Mouse (Mus musculus): ENCODE measurements around the gene Gm10803. TPM values are rescaled to one million over a fixed set of nuclear protein-coding genes. Genes with fewer than 3 reads are reported as not detected.
"Not testable (repeated sequence)": the region's sequence is repeated elsewhere in the genome, so short reads cannot be mapped to it uniquely, and the experiment has no call there.

Gm10803 gene
- polyA plus RNA-seq (2016; fragmentation: Nextera tagmentation; extraction: Ambion mirVana), result not detected in 2 replicates

- not testable (repeated sequence) for H3K36me3 ChIP-seq; H3K4me3 ChIP-seq; H3K9me3 ChIP-seq; H3K27ac ChIP-seq; DNase-seq (ENCODE audit: low spot score); H3K27me3 ChIP-seq (ENCODE audit: insufficient read depth, poor library complexity, severe bottlenecking); H3K4me1 ChIP-seq (replicated peaks)
- 88% methylated on average over 2 of the region's 2 CpGs for WGBS
Measured at GRCm38 (mm10) chr2:93560268-93560667, at the start of gene Gm10803. Gene Gm10803 (plus strand): TSS chr2:93560568.

GRCm38 (mm10) chr2:93510839-93511238 lies 49.5 kb upstream of the Gm10803 start:
- Histone ChIP-seq H3K9me3 (no peaks in the 10 kb centered on the region), H3K4me3 (no peak overlapping the region), H3K27ac (no peak overlapping the region), H3K36me3 (no peaks in the 10 kb centered on the region), H3K4me1 (replicated peaks) (no peaks in the 10 kb centered on the region), H3K27me3 (ENCODE audit: insufficient read depth, poor library complexity, severe bottlenecking) (no peaks in the 10 kb centered on the region)
- WGBS, result 94% methylated on average over 1 of the region's 1 CpGs
- no peak for DNase-seq (ENCODE audit: low spot score)

DNA sequence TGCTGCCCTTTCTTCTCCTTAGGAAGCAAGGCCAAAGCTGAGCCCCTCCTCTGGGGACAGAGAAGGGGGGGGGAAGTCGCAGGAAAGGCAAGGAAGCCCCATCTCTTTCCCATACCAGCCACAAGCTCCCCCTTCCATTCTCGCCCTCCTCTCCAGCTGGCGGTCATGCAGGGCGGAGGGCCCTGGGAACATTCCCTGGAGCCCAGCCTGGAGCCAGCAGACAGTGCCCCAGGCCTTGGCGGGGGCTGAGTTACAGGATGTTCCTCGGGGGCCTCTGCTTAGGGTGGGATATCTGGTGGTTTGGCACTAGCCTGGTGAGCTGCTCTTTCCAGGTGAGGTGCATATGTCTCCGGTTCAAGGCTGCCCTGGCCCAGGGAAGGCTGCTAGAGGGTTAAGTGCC lies 48.2 kb upstream of the Gm10803 start:
- 68% methylated on average over 7 of the region's 7 CpGs for WGBS
- no peaks in the 10 kb centered on the region for H3K36me3 ChIP-seq
- no peak overlapping the region for H3K27ac ChIP-seq

GRCm38 (mm10) chr2:93515246-93515645 lies 45.1 kb upstream of the Gm10803 start:
- Histone ChIP-seq H3K27ac (peak overlapping the region; percentile 1; the same call in 1 of the 2 replicates), H3K9me3 (no peaks in the 10 kb centered on the region), H3K4me3 (no peak overlapping the region), H3K36me3 (no peaks in the 10 kb centered on the region), H3K4me1 (replicated peaks) (no peaks in the 10 kb centered on the region), H3K27me3 (ENCODE audit: insufficient read depth, poor library complexity, severe bottlenecking) (no peaks in the 10 kb centered on the region)
- 85% methylated on average over 4 of the region's 4 CpGs for WGBS
- DNase-seq (ENCODE audit: low spot score), result no peak

More for the DNA sequence above, 48.2 kb upstream of the Gm10803 start:
- Histone ChIP-seq H3K27me3 (ENCODE audit: insufficient read depth, poor library complexity, severe bottlenecking) (no peaks in the 10 kb centered on the region), H3K4me1 (replicated peaks) (no peaks in the 10 kb centered on the region), H3K4me3 (no peak overlapping the region), H3K9me3 (no peaks in the 10 kb centered on the region)
- no peak for DNase-seq (ENCODE audit: low spot score)

DNA sequence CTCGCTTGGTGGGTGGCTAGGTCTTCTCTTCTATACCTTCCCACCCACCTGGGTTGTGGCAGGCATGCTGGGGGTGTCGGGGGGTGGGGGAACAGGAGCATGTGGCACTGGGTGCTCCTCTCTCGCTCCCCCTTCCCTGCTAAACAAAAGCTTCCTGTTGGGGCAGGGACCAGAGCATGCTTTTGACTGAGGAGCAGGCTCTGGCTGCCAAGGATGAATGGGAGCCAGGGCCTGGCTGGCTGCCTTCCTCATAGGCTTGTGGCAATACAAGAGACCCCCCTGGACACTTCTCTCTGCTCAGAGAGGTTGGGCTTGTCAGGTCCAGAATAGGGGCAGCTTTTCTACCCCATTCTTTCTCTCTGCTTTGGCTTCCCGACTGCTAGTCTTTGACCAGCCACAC lies 39.3 kb upstream of the Gm10803 start:
- peaks cover 22% of the 10 kb centered on the region for H3K4me1 ChIP-seq (replicated peaks)
- H3K4me3 ChIP-seq, result no peak overlapping the region
- no peak overlapping the region for H3K27ac ChIP-seq
- no peak for DNase-seq (ENCODE audit: low spot score)
- no peaks in the 10 kb centered on the region for H3K36me3 ChIP-seq
- H3K27me3 ChIP-seq (ENCODE audit: insufficient read depth, poor library complexity, severe bottlenecking), result peaks cover 10% of the 10 kb centered on the region
- H3K9me3 ChIP-seq, result no peaks in the 10 kb centered on the region
- WGBS, result 72% methylated on average over 4 of the region's 4 CpGs

GRCm38 (mm10) chr2:93521571-93521970 lies 38.8 kb upstream of the Gm10803 start:
- Histone ChIP-seq H3K27ac (no peak overlapping the region), H3K36me3 (no peaks in the 10 kb centered on the region), H3K4me1 (replicated peaks) (peaks cover 22% of the 10 kb centered on the region), H3K4me3 (no peak overlapping the region), H3K9me3 (no peaks in the 10 kb centered on the region), H3K27me3 (ENCODE audit: insufficient read depth, poor library complexity, severe bottlenecking) (peaks cover 10% of the 10 kb centered on the region)
- 84% methylated on average over 6 of the region's 6 CpGs for WGBS
- DNase-seq (ENCODE audit: low spot score), result no peak

DNA sequence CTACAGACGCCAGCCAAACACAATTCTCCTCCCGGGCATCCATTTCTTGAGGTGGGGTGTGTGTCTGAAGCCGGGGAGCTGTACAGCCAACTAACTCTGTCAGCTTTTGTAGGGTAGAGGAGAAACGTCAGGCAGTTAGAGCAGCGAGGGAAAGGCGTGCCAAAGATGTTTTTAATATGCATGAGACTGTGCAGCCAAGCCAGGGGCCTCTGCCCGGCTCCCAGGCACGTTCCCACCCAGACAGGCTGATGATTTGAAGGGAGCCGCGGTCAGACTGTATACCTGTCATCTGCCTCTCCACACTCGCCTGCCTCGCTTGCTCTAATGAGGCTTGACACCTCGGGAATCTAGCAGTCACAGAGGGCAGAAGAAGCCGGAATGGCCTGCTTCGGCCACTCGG lies 38.4 kb upstream of the Gm10803 start:
- peaks cover 22% of the 10 kb centered on the region for H3K4me1 ChIP-seq (replicated peaks)
- H3K36me3 ChIP-seq, result no peaks in the 10 kb centered on the region
- H3K9me3 ChIP-seq, result no peaks in the 10 kb centered on the region
- H3K27ac ChIP-seq, result no peak overlapping the region
- no peak overlapping the region for H3K4me3 ChIP-seq
- no peak for DNase-seq (ENCODE audit: low spot score)
- 66% methylated on average over 16 of the region's 16 CpGs for WGBS
- peaks cover 10% of the 10 kb centered on the region for H3K27me3 ChIP-seq (ENCODE audit: insufficient read depth, poor library complexity, severe bottlenecking)

- DNase-seq (ENCODE audit: low spot score), result no peak
- no peak overlapping the region for H3K4me3 ChIP-seq
- H3K9me3 ChIP-seq, result no peaks in the 10 kb centered on the region
- peaks cover 10% of the 10 kb centered on the region for H3K27me3 ChIP-seq (ENCODE audit: insufficient read depth, poor library complexity, severe bottlenecking)
- no peaks in the 10 kb centered on the region for H3K36me3 ChIP-seq
- 83% methylated on average over 16 of the region's 16 CpGs for WGBS
- no peak overlapping the region for H3K27ac ChIP-seq
- peaks cover 22% of the 10 kb centered on the region for H3K4me1 ChIP-seq (replicated peaks)
Measured at GRCm38 (mm10) chr2:93525033-93525762, 35.2 kb upstream of the Gm10803 start.

GRCm38 (mm10) chr2:93529602-93530001 lies 30.8 kb upstream of the Gm10803 start:
- peaks cover 4% of the 10 kb centered on the region for H3K4me1 ChIP-seq (replicated peaks)
- no peak overlapping the region for H3K27ac ChIP-seq
- H3K36me3 ChIP-seq, result no peaks in the 10 kb centered on the region
- WGBS, result 65% methylated on average over 4 of the region's 4 CpGs
- no peaks in the 10 kb centered on the region; the same call in 1 of the 2 replicates for H3K27me3 ChIP-seq (ENCODE audit: insufficient read depth, poor library complexity, severe bottlenecking)
- H3K4me3 ChIP-seq, result no peak overlapping the region
- no peak for DNase-seq (ENCODE audit: low spot score)
- no peaks in the 10 kb centered on the region for H3K9me3 ChIP-seq

DNA sequence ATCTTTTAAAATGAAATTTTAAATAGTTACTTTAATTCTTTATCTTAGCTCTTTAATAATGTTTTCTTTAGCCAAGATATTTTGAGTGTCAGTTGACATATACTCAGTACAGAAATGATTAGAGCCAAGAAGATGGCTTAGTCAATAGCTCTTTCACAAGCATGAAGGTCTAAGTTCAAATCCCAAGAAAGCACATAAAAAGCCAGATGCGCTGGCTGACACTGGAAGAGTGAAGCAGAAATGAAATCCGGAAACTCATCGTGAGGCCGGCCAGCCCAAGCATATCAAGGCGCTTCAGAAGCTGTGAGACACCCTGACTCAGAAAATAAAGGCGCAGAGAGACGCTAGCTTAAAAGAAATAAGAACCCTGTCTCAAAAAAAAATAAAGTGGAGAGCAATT lies 26.5 kb upstream of the Gm10803 start:
- H3K27me3 ChIP-seq (ENCODE audit: insufficient read depth, poor library complexity, severe bottlenecking), result peaks cover 8% of the 10 kb centered on the region; the same call in 1 of the 2 replicates
- H3K9me3 ChIP-seq, result no peaks in the 10 kb centered on the region
- DNase-seq (ENCODE audit: low spot score), result no peak
- WGBS, result 90% methylated on average over 7 of the region's 7 CpGs
- H3K4me3 ChIP-seq, result no peak overlapping the region
- H3K27ac ChIP-seq, result no peak overlapping the region
- peaks cover 16% of the 10 kb centered on the region for H3K4me1 ChIP-seq (replicated peaks)
- no peaks in the 10 kb centered on the region for H3K36me3 ChIP-seq

DNA sequence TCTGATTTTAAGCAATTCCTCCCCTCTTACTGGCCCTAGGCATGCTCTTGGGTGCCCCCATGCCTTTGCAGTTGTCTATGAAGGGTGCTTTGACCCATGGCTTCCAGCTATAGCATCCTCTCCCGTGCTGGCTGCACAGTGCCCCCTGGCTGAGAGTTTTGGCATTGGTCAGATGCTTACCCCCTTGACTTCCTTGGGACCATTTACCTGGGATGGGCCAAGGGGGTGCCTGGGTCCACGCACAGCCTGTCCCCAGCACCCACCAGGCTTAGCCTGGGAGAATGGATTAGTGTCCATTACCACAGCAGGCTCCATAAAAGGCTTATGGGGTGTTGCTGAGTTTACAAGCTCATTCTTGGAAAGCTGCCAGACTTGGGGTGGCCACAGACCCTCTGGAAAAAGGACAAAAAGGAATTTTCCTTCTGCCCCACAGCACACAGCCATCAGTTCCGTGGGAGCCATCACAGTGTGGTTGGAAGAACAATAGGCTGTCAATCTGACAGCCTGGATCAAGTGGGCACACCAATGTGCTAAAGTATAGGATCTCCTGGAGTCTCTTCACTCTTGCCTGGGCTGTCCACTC lies 22.9 kb upstream of the Gm10803 start:
- peak; percentile 26 for DNase-seq (ENCODE audit: low spot score)
- H3K27me3 ChIP-seq (ENCODE audit: insufficient read depth, poor library complexity, severe bottlenecking), result peaks cover 9% of the 10 kb centered on the region; the same call in 1 of the 2 replicates
- H3K9me3 ChIP-seq, result no peaks in the 10 kb centered on the region

GRCm38 (mm10) chr2:93538140-93538539 lies 22.2 kb upstream of the Gm10803 start:
- Histone ChIP-seq H3K27me3 (ENCODE audit: insufficient read depth, poor library complexity, severe bottlenecking) (peaks cover 9% of the 10 kb centered on the region; the same call in 1 of the 2 replicates), H3K9me3 (no peaks in the 10 kb centered on the region), H3K36me3 (no peaks in the 10 kb centered on the region), H3K27ac (peak overlapping the region; percentile 67; the same call in 1 of the 2 replicates), H3K4me3 (no peak overlapping the region), H3K4me1 (replicated peaks) (peaks cover 20% of the 10 kb centered on the region)
- WGBS, result 41% methylated on average over 6 of the region's 6 CpGs
- DNase-seq (ENCODE audit: low spot score), result no peak

More for the DNA sequence above, 22.9 kb upstream of the Gm10803 start:
- 59% methylated on average over 3 of the region's 3 CpGs for WGBS
- peak overlapping the region; percentile 67; the same call in 1 of the 2 replicates for H3K27ac ChIP-seq
- H3K4me3 ChIP-seq, result no peak overlapping the region
- H3K36me3 ChIP-seq, result no peaks in the 10 kb centered on the region
- peaks cover 20% of the 10 kb centered on the region for H3K4me1 ChIP-seq (replicated peaks)

- Histone ChIP-seq H3K4me1 (replicated peaks) (peaks cover 20% of the 10 kb centered on the region), H3K4me3 (no peak overlapping the region), H3K36me3 (no peaks in the 10 kb centered on the region), H3K9me3 (no peaks in the 10 kb centered on the region), H3K27me3 (ENCODE audit: insufficient read depth, poor library complexity, severe bottlenecking) (peaks cover 8% of the 10 kb centered on the region; the same call in 1 of the 2 replicates), H3K27ac (no peak overlapping the region)
- 90% methylated on average over 2 of the region's 2 CpGs for WGBS
- no peak for DNase-seq (ENCODE audit: low spot score)
Measured at GRCm38 (mm10) chr2:93541771-93542170, 18.6 kb upstream of the Gm10803 start.
